Mouse (Mus musculus) heart, postnatal 0 days (tissue): ENCODE measurements around the gene Mmel1. TPM values are rescaled to one million over a fixed set of nuclear protein-coding genes. Genes with fewer than 3 reads are reported as not detected.

Source experiments
- ATAC-seq: fragments of 200-750 bp; cut with Nextera tagmentation; 2 replicates; pipeline ENCODE4 v1.8.0; 2017; ENCODE audit warnings: low read depth, moderate number of reproducible peaks, moderate library complexity; ENCODE audit not compliant: insufficient read depth
- DNase-seq: peaks from one replicate; pipeline ENCODE4 v3.0.0-alpha.2; 2016; ENCODE audit warnings: low spot score
- H3K27ac ChIP-seq: fragments of 300-500 bp; sonication (generic); 2 replicates; pipeline ENCODE4 v1.5.1; 2014; ENCODE audit warnings: low read depth, mild to moderate bottlenecking
- H3K27me3 ChIP-seq: fragments of 300-500 bp; sonication (generic); 2 replicates; pipeline ENCODE4 v1.6.1; 2014; ENCODE audit warnings: low read length, mixed read lengths; ENCODE audit not compliant: control insufficient read depth, insufficient read depth
- H3K36me3 ChIP-seq: fragments of 300-500 bp; sonication (generic); replicated peaks from 2 replicates; pipeline ENCODE4 v1.6.1; 2014; ENCODE audit warnings: low read length, mixed read lengths; ENCODE audit not compliant: control insufficient read depth, insufficient read depth
- H3K4me1 ChIP-seq: fragments of 300-500 bp; sonication (generic); 2 replicates; pipeline ENCODE4 v1.6.1; 2014; ENCODE audit warnings: antibody characterized with exemption; ENCODE audit not compliant: control insufficient read depth, insufficient read depth
- H3K4me2 ChIP-seq: fragments of 300-500 bp; sonication (generic); 2 replicates; pipeline ENCODE4 v1.6.1; 2014; ENCODE audit warnings: low read depth, mild to moderate bottlenecking, low read length, moderate library complexity
- H3K4me3 ChIP-seq: fragments of 300-500 bp; sonication (generic); 2 replicates; pipeline ENCODE4 v1.5.1; 2014; ENCODE audit warnings: low read depth, low read length
- H3K9ac ChIP-seq: fragments of 300-500 bp; sonication (generic); replicated peaks from 2 replicates; pipeline ENCODE4 v1.6.1; 2014; ENCODE audit warnings: low read depth, low read length, mixed read lengths
- H3K9me3 ChIP-seq: fragments of 300-500 bp; sonication (generic); replicated peaks from 2 replicates; pipeline ENCODE4 v1.6.1; 2016; ENCODE audit warnings: low read length; ENCODE audit not compliant: control insufficient read depth
- CTCF ChIP-seq: IDR thresholded peaks from 2 replicates; pipeline ENCODE4 v1.5.1; 2016; ENCODE audit warnings: antibody characterized with exemption, control low read depth, low read depth
- EP300 ChIP-seq: IDR thresholded peaks from 2 replicates; pipeline ENCODE4 v1.6.1; 2016; ENCODE audit warnings: antibody characterized with exemption, low read depth
- WGBS: fragments of 180-500 bp; shearing (Covaris S2); extraction: QIAGEN DNeasy Blood & Tissue Kit; methylation state at CpG from one replicate; pipeline ENCODE4 v1.1.7; 2014; 5-methylcytosine and 5-hydroxymethylcytosine counted together
- polyA plus RNA-seq: library from polyadenylated mRNA; unstranded; fragments of >200 nt; fragmentation: Nextera tagmentation; extraction: Ambion mirVana; gene quantifications from 2 replicates; pipeline ENCODE4 v1.2.1, GENCODE M21; 2015
- total RNA-seq: library from RNA; depleted of rRNA; stranded (reverse); fragments of >200 nt; gene quantifications from 2 replicates; pipeline ENCODE4 v1.2.3, GENCODE M21; 2014; ENCODE audit warnings: low replicate concordance; rRNA removed

Mmel1 gene
- total and polyA plus RNA-seq, 2 experiments from 2014 or later: 0.07 to 0.34 TPM

DNA sequence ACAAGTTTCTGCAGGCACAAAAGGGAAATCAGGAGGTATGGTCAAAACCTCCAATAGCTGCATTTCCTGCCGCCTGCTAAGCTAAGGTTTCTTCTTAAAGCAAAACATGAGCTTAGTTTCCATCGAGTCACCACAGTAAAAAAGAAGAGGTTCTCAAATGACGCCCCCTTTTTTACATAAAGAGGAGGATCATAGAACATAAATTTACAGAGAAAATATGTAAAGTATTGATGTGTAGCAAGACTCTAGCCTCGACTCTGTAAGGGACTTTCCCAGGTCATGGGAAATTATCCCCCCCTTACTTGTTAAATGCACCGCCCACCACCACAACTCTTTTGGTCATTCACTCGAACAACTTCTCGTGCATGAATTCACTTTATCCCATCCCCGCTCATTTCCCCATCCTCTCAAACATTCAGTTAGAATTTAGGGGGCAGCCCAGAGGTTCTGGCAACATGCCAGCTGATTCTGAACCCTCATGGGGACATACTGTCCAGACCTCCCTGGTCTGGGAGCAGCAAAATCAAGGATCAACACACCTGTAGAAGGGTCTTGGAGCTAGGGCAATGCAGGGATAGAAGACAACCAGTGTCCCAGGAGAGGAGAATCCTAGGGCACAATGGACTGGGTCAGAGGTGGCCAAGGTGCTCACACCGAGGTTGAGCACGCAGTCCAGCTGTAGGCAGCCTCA lies 73.4 kb downstream of the Mmel1 start:
- DNase-seq (no peak), ATAC-seq (no peak)
- H3K36me3 ChIP-seq: no peaks in the 10 kb centered on the region
- 72% methylated on average over 10 of the region's 10 CpGs for WGBS
- no peak overlapping the region for H3K9ac ChIP-seq
- no peaks in the 10 kb centered on the region for H3K4me1 ChIP-seq
- no peak overlapping the region for H3K4me2 ChIP-seq
- H3K27ac ChIP-seq: no peak overlapping the region
- H3K9me3 ChIP-seq: no peaks in the 10 kb centered on the region
- no peaks in the 10 kb centered on the region for H3K27me3 ChIP-seq
- no peak overlapping the region for H3K4me3 ChIP-seq
- no peak for TF ChIP-seq CTCF
- TF ChIP-seq EP300: no peak

- Histone ChIP-seq H3K36me3 (no peaks in the 10 kb centered on the region), H3K27me3 (peaks cover under 1% of the 10 kb centered on the region; the same call in 1 of the 2 replicates), H3K4me3 (no peak overlapping the region), H3K9ac (no peak overlapping the region), H3K4me1 (no peaks in the 10 kb centered on the region), H3K9me3 (no peaks in the 10 kb centered on the region), H3K27ac (no peak overlapping the region), H3K4me2 (no peak overlapping the region)
- 68% methylated on average over 6 of the region's 6 CpGs for WGBS
- DNase-seq: no peak
- TF ChIP-seq CTCF (no peak), EP300 (no peak)
- no peak for ATAC-seq
These were observed 74.1 kb downstream of the Mmel1 start for GRCm38 (mm10) chr4:154943323-154944039.

DNA sequence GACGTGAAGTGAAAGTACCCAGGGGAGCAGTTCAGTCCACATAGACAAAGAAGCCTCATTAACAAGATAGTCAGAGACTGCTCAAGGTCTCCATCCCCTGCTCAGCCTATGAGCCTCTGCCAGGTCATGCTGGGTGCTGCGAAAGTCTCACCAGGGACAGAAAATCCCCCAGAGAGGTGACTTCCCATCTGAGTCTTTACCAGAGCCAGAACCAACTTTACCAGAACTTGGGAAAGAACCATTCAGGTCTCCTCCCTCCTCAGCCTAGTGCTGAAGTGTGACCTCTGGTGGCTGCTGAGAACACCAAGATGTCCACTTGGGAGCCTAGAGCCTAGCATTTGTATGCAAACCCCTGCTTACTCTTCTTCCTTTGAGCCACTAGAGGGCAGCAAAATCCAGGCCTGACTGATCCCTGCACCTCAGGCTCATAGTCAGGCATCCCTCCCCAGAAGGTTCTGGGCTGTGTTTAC lies 74.8 kb downstream of the Mmel1 start:
- TF ChIP-seq EP300 (no peak), CTCF (peak; percentile 99)
- Histone ChIP-seq H3K27me3 (peaks cover 7% of the 10 kb centered on the region), H3K9me3 (no peaks in the 10 kb centered on the region), H3K9ac (no peak overlapping the region), H3K4me3 (no peak overlapping the region), H3K4me2 (no peak overlapping the region), H3K36me3 (no peaks in the 10 kb centered on the region), H3K27ac (no peak overlapping the region), H3K4me1 (no peaks in the 10 kb centered on the region)
- DNase-seq (peak; percentile 94), ATAC-seq (peak; percentile 83)
- 22% methylated on average over 2 of the region's 2 CpGs for WGBS

Other genes starting within 250 kb of the Mmel1 start
- 9.3 and 9.8 TPM in 2 replicates for gene Prdm16, start 232.7 kb upstream of the Mmel1 start, total RNA-seq
- gene Prdm16, start 232.7 kb upstream of the Mmel1 start, polyA plus RNA-seq: 10.7 and 14.7 TPM in 2 replicates
- not detected in 2 replicates for gene Actrt2, start 201.7 kb upstream of the Mmel1 start, total RNA-seq
- gene Actrt2, start 201.7 kb upstream of the Mmel1 start, polyA plus RNA-seq: not detected in 2 replicates
- gene Ttc34, start 32.1 kb upstream of the Mmel1 start, total RNA-seq: 0.15 TPM in 1 of 2 replicates, not detected in the other
- gene Ttc34, start 32.1 kb upstream of the Mmel1 start, polyA plus RNA-seq: 0.12 and 0.25 TPM in 2 replicates
- 43.5 and 72.4 TPM in 2 replicates for gene Fam213b, start 29.6 kb downstream of the Mmel1 start, total RNA-seq
- gene Fam213b, start 29.6 kb downstream of the Mmel1 start, polyA plus RNA-seq: 75.4 and 76.2 TPM in 2 replicates
- 2.7 and 40.9 TPM in 2 replicates for gene Tnfrsf14, start 59.0 kb downstream of the Mmel1 start, total RNA-seq
- gene Tnfrsf14, start 59.0 kb downstream of the Mmel1 start, polyA plus RNA-seq: 0.30 and 0.40 TPM in 2 replicates
- not detected in 2 replicates for gene Hes5, start 91.3 kb downstream of the Mmel1 start, total RNA-seq
- gene Hes5, start 91.3 kb downstream of the Mmel1 start, polyA plus RNA-seq: not detected in 2 replicates
- gene Pank4, start 94.5 kb downstream of the Mmel1 start, total RNA-seq: 45.6 and 62.0 TPM in 2 replicates
- gene Pank4, start 94.5 kb downstream of the Mmel1 start, polyA plus RNA-seq: 27.4 and 30.6 TPM in 2 replicates
- 0.15 TPM in 1 of 2 replicates, not detected in the other for gene Plch2, start 187.2 kb downstream of the Mmel1 start, total RNA-seq
- gene Plch2, start 187.2 kb downstream of the Mmel1 start, polyA plus RNA-seq: 0.05 and 0.30 TPM in 2 replicates
- 16.5 and 16.6 TPM in 2 replicates for gene Pex10, start 197.4 kb downstream of the Mmel1 start, total RNA-seq
- gene Pex10, start 197.4 kb downstream of the Mmel1 start, polyA plus RNA-seq: 17.3 and 18.4 TPM in 2 replicates
- gene Rer1, start 216.8 kb downstream of the Mmel1 start, total RNA-seq: 96.1 and 126 TPM in 2 replicates
- gene Rer1, start 216.8 kb downstream of the Mmel1 start, polyA plus RNA-seq: 116 and 123 TPM in 2 replicates
- gene Morn1, start 217.0 kb downstream of the Mmel1 start, total RNA-seq: 5.7 TPM in 1 of 2 replicates, not detected in the other
- gene Morn1, start 217.0 kb downstream of the Mmel1 start, polyA plus RNA-seq: 1.8 and 2.4 TPM in 2 replicates